Mouse (Mus musculus): ENCODE results near the gene Paqr4.

Gene Paqr4

GRCm38 (mm10) chr17:23726758-23727142, 13.9 kb downstream of the Paqr4 start:
- DNase-seq (ENCODE audit: low spot score in 2 of 2) = peak in 1 of 2 experiments; percentile 46

DNA sequence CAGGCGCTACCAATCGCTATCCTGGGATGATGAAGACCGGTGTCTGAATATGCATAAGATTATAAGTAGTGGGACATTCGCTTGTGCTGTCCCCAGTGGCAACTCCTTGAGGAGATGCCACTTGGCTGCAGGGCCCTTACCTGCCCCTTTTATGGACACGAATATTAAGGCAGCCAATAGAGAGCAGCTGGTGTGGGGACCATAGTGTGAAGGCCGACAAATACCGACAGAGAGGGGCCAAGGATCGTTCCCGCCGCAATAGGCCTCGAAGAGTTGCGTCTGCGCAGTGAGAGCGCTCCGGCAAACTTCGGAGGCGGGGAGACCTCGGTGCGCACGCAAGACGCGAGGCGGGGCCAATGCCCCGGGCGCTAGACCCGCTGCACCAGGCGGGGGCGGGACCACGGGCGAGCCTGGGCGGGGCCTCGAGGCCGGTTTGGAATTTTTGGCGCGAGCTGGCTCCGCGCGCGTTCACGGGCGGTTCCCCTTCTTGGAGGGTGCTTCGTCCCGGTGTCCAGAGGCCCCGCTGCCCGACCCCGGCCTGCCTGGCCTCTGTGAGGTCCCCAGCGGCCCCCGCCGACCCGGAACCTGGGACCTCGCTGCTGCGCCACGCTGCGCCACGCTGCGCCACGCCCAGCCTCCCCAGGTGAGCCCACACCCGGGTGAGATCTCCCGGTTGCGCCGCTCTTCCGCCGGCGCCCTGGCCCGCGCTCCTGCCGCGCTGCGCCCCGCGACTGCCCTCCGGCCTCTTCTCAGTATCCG, 14.5 kb downstream of the Paqr4 start, which contains the start of gene Pkmyt1:
Pkmyt1 (plus strand) TSS at position 338 of the 759 bp plus-strand sequence.
- DNase-seq (ENCODE audit: low spot score in 2 of 2) = peak; percentile 93 to 95

- DNase-seq (ENCODE audit: low spot score in 2 of 2) = no peak
These were observed 15.2 kb downstream of the Paqr4 start for GRCm38 (mm10) chr17:23725477-23725876.

- DNase-seq (ENCODE audit: low spot score in 2 of 2) = no peak
These were observed 18.1 kb downstream of the Paqr4 start, which contains the start of gene 1520401A03Rik for GRCm38 (mm10) chr17:23722376-23723125. TSS of gene 1520401A03Rik (minus strand) at chr17:23722783.

DNA sequence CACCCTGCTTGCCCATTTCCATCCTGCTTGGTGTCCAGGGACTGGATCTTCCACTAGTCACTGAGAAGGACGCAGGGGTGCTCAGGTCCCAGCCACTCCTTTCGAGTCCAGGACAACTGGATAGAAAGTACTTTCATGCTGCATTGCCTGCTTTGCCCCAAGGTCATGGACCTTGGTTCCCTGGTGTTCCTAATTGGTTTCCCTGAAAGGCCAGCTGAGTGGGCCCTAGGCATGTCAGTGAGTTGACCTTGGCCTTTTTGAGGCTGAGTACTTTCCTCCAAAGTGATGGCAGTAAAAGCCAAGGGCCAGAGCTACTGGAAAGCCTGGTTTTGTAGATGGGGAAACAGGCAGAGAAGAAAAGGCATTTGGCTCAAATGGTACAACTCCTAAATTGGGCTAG, 18.8 kb downstream of the Paqr4 start:
- DNase-seq (ENCODE audit: low spot score in 2 of 2) = no peak

- no peak for DNase-seq (ENCODE audit: low spot score in 2 of 2)
These were observed 21.2 kb downstream of the Paqr4 start for GRCm38 (mm10) chr17:23719455-23719854.

DNA sequence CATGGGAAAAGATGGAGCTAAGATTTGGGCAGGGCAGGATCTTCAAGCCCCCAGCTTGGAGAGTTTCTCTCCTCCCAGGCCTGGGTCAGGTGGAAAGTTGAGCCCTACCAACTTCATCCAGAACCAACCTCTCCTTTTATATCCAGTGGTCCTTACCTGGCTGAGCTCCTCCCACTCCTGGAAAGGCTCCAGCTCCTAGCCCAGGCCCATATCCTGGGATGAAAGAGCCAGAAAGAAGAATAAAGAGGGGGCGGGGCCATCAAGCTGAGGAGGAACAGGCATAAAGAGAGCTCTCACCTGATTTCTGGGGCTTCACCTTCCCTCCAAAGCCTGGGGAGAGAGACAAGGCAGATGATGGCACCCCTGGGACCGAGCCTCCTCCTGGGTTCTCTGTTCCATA, 23.7 kb downstream of the Paqr4 start:
- DNase-seq (ENCODE audit: low spot score in 2 of 2) = no peak

DNA sequence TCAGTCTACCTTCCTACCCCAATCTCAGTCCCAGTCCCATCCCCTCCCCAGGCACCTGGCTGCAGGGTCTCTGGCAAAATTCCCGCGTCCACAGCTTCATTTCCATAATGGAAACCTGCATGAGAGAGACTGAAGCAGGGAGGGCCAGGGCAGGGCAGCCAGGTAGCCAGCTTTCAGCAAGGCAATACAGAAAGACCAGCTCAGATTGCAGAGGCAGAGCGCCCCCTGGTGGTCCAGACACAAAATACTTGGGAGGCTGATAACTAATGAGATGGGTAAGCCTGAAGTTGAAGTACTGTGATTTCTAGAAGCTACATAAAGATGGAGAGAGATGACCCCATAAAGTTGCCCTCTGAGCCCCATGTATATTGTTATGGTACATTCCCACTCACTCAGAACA, 34.5 kb downstream of the Paqr4 start:
- DNase-seq (ENCODE audit: low spot score in 2 of 2) = peak; percentile 47 to 69

GRCm38 (mm10) chr17:23705525-23706104, 35.1 kb downstream of the Paqr4 start:
- no peak for DNase-seq (ENCODE audit: low spot score in 2 of 2)

DNA sequence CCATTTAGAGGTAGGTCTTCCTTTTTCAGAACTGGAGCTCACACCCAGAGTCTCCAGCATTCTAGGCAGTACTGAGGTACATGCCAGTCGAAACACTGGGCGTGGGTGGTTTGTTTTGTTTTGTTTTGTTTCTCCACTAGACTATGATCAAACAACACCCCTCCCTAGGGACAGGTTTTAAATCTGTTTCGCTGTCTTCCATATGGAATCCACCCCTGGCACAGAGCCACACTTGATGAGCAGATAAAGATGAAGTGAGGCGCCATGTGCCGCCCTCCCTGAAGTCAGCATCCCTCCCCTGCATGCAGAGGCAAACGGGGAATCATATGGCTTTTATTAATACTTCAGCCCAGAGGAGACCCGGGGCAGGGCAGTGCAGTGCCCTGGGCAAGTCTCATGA, 35.9 kb downstream of the Paqr4 start:
- DNase-seq (ENCODE audit: low spot score in 2 of 2) = no peak

- no peak for DNase-seq (ENCODE audit: low spot score in 2 of 2)
These were observed 37.4 kb downstream of the Paqr4 start for GRCm38 (mm10) chr17:23703301-23703700.

DNA sequence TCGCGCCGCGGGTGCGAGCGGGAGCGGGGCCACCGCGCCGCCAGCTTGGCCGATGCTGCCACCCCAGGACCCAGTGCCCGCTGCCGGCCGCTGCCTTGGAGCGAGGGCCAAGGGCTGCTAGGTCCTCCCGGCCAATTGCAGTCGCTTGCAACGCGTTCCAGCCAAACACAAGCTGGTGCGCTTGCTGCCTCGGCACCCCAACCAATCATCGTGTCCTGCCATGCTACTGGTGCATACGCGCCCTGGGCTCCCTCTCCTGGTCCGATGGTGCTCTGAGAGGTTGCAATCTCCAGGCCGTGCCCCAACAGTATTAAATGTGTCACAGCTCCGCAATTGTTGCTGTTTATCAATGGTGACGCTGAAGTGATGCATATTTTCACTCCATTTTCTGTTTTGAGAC, 40.6 kb downstream of the Paqr4 start:
- peak; percentile 62 to 75 for DNase-seq (ENCODE audit: low spot score in 2 of 2)

GRCm38 (mm10) chr17:23699131-23700077, 41.3 kb downstream of the Paqr4 start:
- DNase-seq (ENCODE audit: low spot score in 2 of 2) = no peak

DNA sequence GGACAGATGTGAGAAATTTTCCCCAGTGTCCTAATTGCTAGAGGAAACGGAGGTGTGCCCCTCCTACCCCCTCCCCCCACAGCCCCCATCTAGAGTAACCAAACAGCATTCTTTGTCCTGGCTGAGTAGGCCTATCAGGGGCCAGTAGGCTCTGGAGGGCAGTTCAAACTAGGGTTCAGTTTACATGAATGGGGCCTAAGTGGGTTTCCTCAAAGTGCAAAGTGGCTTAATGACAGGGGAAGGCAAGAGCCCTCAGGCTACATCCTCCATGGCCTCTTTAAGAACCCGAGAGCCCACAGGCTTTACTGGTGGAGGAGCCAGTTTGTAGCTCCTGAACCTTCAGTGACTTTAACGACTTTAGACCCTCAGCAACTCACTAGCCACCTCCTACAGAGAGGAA, 44.9 kb downstream of the Paqr4 start:
- DNase-seq (ENCODE audit: low spot score in 2 of 2) = no peak

- no peak for DNase-seq (ENCODE audit: low spot score in 2 of 2)
These were observed 46.2 kb downstream of the Paqr4 start for GRCm38 (mm10) chr17:23694491-23694890.

All from spleen, postnatal 14 days (tissue).